8 mouse cellular contexts compared by ENCODE assay signal in genomic region chr3:22077657-22078475, GRCm38 (mm10). TPM values are rescaled to one million over a fixed set of nuclear protein-coding genes. Genes with fewer than 3 reads are reported as not detected.
DNase-seq lines count a peak whose midpoint lies in the region; ATAC-seq and TF ChIP-seq lines count a peak whose summit lies in the region.

No protein-coding gene starts in this region.

- peak overlapping the region; percentile 98; the same call in 1 of the 2 replicates for H3K27ac ChIP-seq in heart, embryonic 11.5 days (ENCODE audit: low read depth, low read length)
- H3K27ac ChIP-seq in lung, embryonic 14.5 days (ENCODE audit: low read depth) = peak overlapping the region; percentile 98
- H3K27ac ChIP-seq in small intestine, adult 2 months (ENCODE audit: insufficient read depth, low read depth, low read length) = peak overlapping the region; percentile 85

- 3% methylated on average over 9 of the region's 9 CpGs for WGBS in heart, embryonic 11.5 days (ENCODE audit: insufficient replicate concordance)
- WGBS in lung, embryonic 14.5 days = 4% methylated on average over 9 of the region's 9 CpGs
- WGBS in small intestine, adult 2 months = 6% methylated on average over 9 of the region's 9 CpGs

- no peak for TF ChIP-seq CTCF in lung, embryonic 14.5 days (IDR thresholded peaks at IDR 0.05; ENCODE audit: low read depth)
- TF ChIP-seq CTCF in small intestine, adult 2 months (IDR thresholded peaks at IDR 0.05; ENCODE audit: extremely low read depth, insufficient read length, insufficient replicate concordance, low read depth, low read length) = no peak

- TF ChIP-seq POLR2A in small intestine, adult 2 months (IDR thresholded peaks at IDR 0.05; ENCODE audit: low read depth, low read length) = no peak

- DNase-seq in urinary bladder, postnatal 25 days (ENCODE audit: low spot score) = peak; percentile 23
- no peak for DNase-seq in urinary bladder, postnatal 10 days (ENCODE audit: low spot score)
- DNase-seq in cerebellum, postnatal 25 days = peak; percentile 45 to 67
- DNase-seq in kidney, postnatal 10 days = peak; percentile 55
- peak; percentile 55 for DNase-seq in lung, embryonic 14.5 days
- no peak for DNase-seq in natural killer cell, adult 2 months (ENCODE audit: low spot score in 2 of 2)

- peak overlapping the region; percentile 97 for H3K9ac ChIP-seq in heart, embryonic 11.5 days (ENCODE audit: low read depth, low read length)
- H3K9ac ChIP-seq in lung, embryonic 14.5 days = peak overlapping the region; percentile 95

- H3K9me3 ChIP-seq in heart, embryonic 11.5 days (replicated peaks; ENCODE audit: control insufficient read depth, low read length) = no peaks in the 10 kb centered on the region
- no peaks in the 10 kb centered on the region for H3K9me3 ChIP-seq in lung, embryonic 14.5 days (ENCODE audit: low read depth, low read length)

- H3K4me1 ChIP-seq in heart, embryonic 11.5 days (ENCODE audit: control insufficient read depth, insufficient read depth, low read length) = peaks cover 24% of the 10 kb centered on the region
- peaks cover 15% of the 10 kb centered on the region; the same call in 1 of the 2 replicates for H3K4me1 ChIP-seq in lung, embryonic 14.5 days (ENCODE audit: insufficient read depth)
- peaks cover 29% of the 10 kb centered on the region for H3K4me1 ChIP-seq in small intestine, adult 2 months (ENCODE audit: control insufficient read depth, insufficient read depth, insufficient read length, low read length)

- H3K27me3 ChIP-seq in heart, embryonic 11.5 days (ENCODE audit: control insufficient read depth, insufficient read depth, low read length) = no peaks in the 10 kb centered on the region
- H3K27me3 ChIP-seq in lung, embryonic 14.5 days (ENCODE audit: insufficient read depth, low read length) = no peaks in the 10 kb centered on the region
- H3K27me3 ChIP-seq in small intestine, adult 2 months (ENCODE audit: control insufficient read depth, insufficient read depth, low read length) = no peaks in the 10 kb centered on the region

- peak overlapping the region; percentile 73 for H3K4me3 ChIP-seq in heart, embryonic 11.5 days (ENCODE audit: low read depth, low read length)
- peak overlapping the region; percentile 92 for H3K4me3 ChIP-seq in lung, embryonic 14.5 days (ENCODE audit: low read depth, low read length)
- peak overlapping the region; percentile 78 for H3K4me3 ChIP-seq in small intestine, adult 2 months (ENCODE audit: low read depth, low read length)

- peak overlapping the region; percentile 77 for H3K4me2 ChIP-seq in heart, embryonic 11.5 days
- H3K4me2 ChIP-seq in lung, embryonic 14.5 days = peak overlapping the region; percentile 81

- no peaks in the 10 kb centered on the region; the same call in 1 of the 2 replicates for H3K36me3 ChIP-seq in heart, embryonic 11.5 days (ENCODE audit: control insufficient read depth, insufficient read depth, low read length)
- 0 out of 2 replicates have a peak, but pooled peaks cover 4% of the 10 kb centered on the region for H3K36me3 ChIP-seq in lung, embryonic 14.5 days (ENCODE audit: insufficient read depth)
- H3K36me3 ChIP-seq in small intestine, adult 2 months (ENCODE audit: control insufficient read depth, insufficient read depth, low read length) = no peaks in the 10 kb centered on the region; the same call in 1 of the 2 replicates

- ATAC-seq in heart, embryonic 11.5 days (replicated peaks; ENCODE audit: insufficient number of reproducible peaks, low FRiP score, low TSS enrichment) = no peak
- ATAC-seq in lung, embryonic 14.5 days (ENCODE audit: insufficient read depth) = no peak

RNA-seq across cellular contexts. Expression of gene Tbl1xr1, which starts 1.4 kb away (rescaled TPM):
- 16.9 and 21.4 TPM in 2 replicates for polyA plus RNA-seq in heart, embryonic 11.5 days (2014; fragmentation: Nextera tagmentation; extraction: Ambion mirVana)
- polyA plus RNA-seq in lung, embryonic 14.5 days (2014; fragmentation: Nextera tagmentation; extraction: Ambion mirVana) = 33.3 and 36.5 TPM in 2 replicates
- polyA plus RNA-seq in small intestine, adult 2 months (2012; rRNA removed) = 11.5 and 15.8 TPM in 2 replicates

Comparison
In these comparisons a context has a peak if more than half of its experiments do, and no peak if none do; other contexts are left out.
1. DNase-seq: peak in urinary bladder, postnatal 25 days (single experiment), cerebellum, postnatal 25 days (2 of 2), kidney, postnatal 10 days (single experiment) and lung, embryonic 14.5 days (single experiment); none in urinary bladder, postnatal 10 days (single experiment) and natural killer cell, adult 2 months (0 of 2).
2. Peak in every context shown above with its lines, with median percentiles within 50 percentile points of each other: H3K27ac ChIP-seq and H3K4me3 ChIP-seq.